Mouse (Mus musculus): ENCODE measurements at regions not wholly inside any gene's neighbourhood (a gene's known extent, or its start where the extent isn't known, plus 50 kb on each side); places are given as distances from the start of the nearest gene placed in this dataset.

GRCm38 (mm10) chr5:85706598-85706997 is 358.8 kb downstream of the Cenpc1 start:
- no peak for DNase-seq (ENCODE audit: low read depth)

GRCm38 (mm10) chr5:85706084-85706483 is 359.3 kb downstream of the Cenpc1 start:
- no peak for DNase-seq (ENCODE audit: low read depth)

- no peak for DNase-seq (ENCODE audit: low read depth)
Measured at GRCm38 (mm10) chr5:85677872-85678271, 387.5 kb downstream of the Cenpc1 start.

- DNase-seq (ENCODE audit: low read depth): no peak
Measured at GRCm38 (mm10) chr5:85671121-85671520, 394.3 kb downstream of the Cenpc1 start.

- no peak for DNase-seq (ENCODE audit: low read depth)
Measured at GRCm38 (mm10) chr5:85661487-85661886, 403.9 kb downstream of the Cenpc1 start.

- no peak for DNase-seq (ENCODE audit: low read depth)
Measured at GRCm38 (mm10) chr5:85621078-85621477, 444.3 kb downstream of the Cenpc1 start.

GRCm38 (mm10) chr5:85614783-85615182 is 450.6 kb downstream of the Cenpc1 start:
- DNase-seq (ENCODE audit: low read depth): no peak

GRCm38 (mm10) chr5:85612606-85613005 is 452.8 kb downstream of the Cenpc1 start:
- DNase-seq (ENCODE audit: low read depth): no peak

GRCm38 (mm10) chr5:85609104-85609503 is 456.3 kb downstream of the Cenpc1 start:
- no peak for DNase-seq (ENCODE audit: low read depth)

- no peak for DNase-seq (ENCODE audit: low read depth)
Measured at GRCm38 (mm10) chr5:85598164-85598563, 467.2 kb downstream of the Cenpc1 start.

- no peak for DNase-seq (ENCODE audit: low read depth)
Measured at GRCm38 (mm10) chr5:85595082-85595447, 470.3 kb downstream of the Cenpc1 start.

GRCm38 (mm10) chr5:85594413-85595081 is 470.8 kb downstream of the Cenpc1 start:
- DNase-seq (ENCODE audit: low read depth): no peak

GRCm38 (mm10) chr5:85592236-85592635 is 473.1 kb downstream of the Cenpc1 start:
- no peak for DNase-seq (ENCODE audit: low read depth)

- no peak for DNase-seq (ENCODE audit: low read depth)
Measured at GRCm38 (mm10) chr5:85586727-85587126, 478.7 kb downstream of the Cenpc1 start.

- no peak for DNase-seq (ENCODE audit: low read depth)
Measured at GRCm38 (mm10) chr5:85572531-85572930, 492.9 kb downstream of the Cenpc1 start.

- no peak for DNase-seq (ENCODE audit: low read depth)
Measured at GRCm38 (mm10) chr5:85571967-85572366, 493.4 kb downstream of the Cenpc1 start.

- DNase-seq (ENCODE audit: low read depth): no peak
Measured at GRCm38 (mm10) chr5:85571381-85571780, 494.0 kb downstream of the Cenpc1 start.

GRCm38 (mm10) chr5:85536329-85536728 is 529.1 kb downstream of the Cenpc1 start:
- DNase-seq (ENCODE audit: low read depth): no peak

- DNase-seq (ENCODE audit: low read depth): no peak
Measured at GRCm38 (mm10) chr5:85525385-85526194, 539.8 kb downstream of the Cenpc1 start.

GRCm38 (mm10) chr5:85505244-85505643 is 560.1 kb downstream of the Cenpc1 start:
- no peak for DNase-seq (ENCODE audit: low read depth)

GRCm38 (mm10) chr5:85497261-85497660 is 568.1 kb downstream of the Cenpc1 start:
- DNase-seq (ENCODE audit: low read depth): no peak

- DNase-seq (ENCODE audit: low read depth): no peak
Measured at GRCm38 (mm10) chr5:85485733-85486322, 579.6 kb downstream of the Cenpc1 start.

GRCm38 (mm10) chr5:85485157-85485556 is 580.2 kb downstream of the Cenpc1 start:
- DNase-seq (ENCODE audit: low read depth): no peak

Data from c-Kit-positive CD71-negative TER-119-negative erythroid progenitor cells, embryonic 14.5 days (primary cell).